In the genomic region with DNA sequence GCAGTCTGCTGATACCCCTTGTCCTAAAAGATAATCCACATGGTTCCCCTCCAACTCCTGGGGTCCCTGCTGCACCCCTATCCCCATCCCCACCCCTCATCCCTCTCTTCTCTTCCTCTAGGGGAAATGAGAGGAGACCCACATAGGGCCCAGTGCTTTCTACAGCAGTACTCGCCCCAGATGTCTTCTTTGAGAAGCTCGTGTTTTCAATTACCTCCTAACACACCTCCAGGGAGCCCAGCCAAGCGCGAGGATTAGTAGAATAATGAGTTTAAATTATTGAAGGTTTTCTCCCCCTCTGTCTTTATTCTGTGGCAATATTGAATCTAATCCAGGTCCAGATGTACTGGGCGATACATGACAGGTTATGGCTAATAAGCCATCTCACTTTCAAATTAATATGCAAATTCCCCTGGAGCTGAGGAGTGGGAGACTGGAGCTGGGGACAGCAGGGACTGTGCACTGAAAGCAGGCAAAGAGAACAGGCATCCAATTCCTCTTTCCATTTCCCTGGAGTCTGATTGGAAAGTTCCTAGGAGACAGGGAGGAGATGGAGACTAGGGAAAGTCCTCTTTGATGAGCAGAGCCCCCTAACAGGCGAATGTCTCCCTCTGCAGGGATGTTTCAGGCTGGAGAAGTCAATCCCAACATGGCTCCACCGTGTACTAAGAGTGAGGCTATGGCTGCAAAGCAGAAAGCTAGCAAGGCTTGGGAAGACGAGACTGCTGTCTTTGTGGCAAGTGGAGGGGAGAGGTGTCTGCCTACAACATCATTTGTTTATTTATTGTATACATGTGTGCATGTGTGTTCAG, we compare ENCODE assay signal across 14 mouse cellular contexts.
A peak's percentile ranks its signal among the peaks of the same experiment; 100 is the strongest.
DNase-seq lines count a peak whose midpoint lies in the region; ATAC-seq and TF ChIP-seq lines count a peak whose summit lies in the region.
"Had no signal": no experiment of that assay in that cellular context is flagged by ENCODE, and none has a peak within 500 bp of the region (broad histone marks: within the 10 kb centered on the region; RNA-seq: fewer than 3 reads in every experiment).

No protein-coding gene starts in this region.

- TF ChIP-seq CTCF in heart, postnatal 0 days (IDR thresholded peaks at IDR 0.05; ENCODE audit: low read depth), result peak; percentile 33; the same call in 1 of the 2 replicates
- TF ChIP-seq CTCF in brain, embryonic 14.5 days (IDR thresholded peaks at IDR 0.05; ENCODE audit: borderline replicate concordance, extremely low read depth, insufficient read depth, insufficient read length), result 0 out of 2 replicates have a peak, but pooled peaks have one; percentile 3

- no peak for DNase-seq in heart, postnatal 0 days (ENCODE audit: low spot score)
- DNase-seq in heart, adult 9 months (ENCODE audit: low spot score in 2 of 2), result no peak
- peak; percentile 79 for DNase-seq in brain, embryonic 14.5 days (ENCODE audit: low read depth)
- DNase-seq in midbrain, embryonic 14.5 days, result peak; percentile 74
- DNase-seq in gastrocnemius, adult 18-20 months (ENCODE audit: low spot score), result no peak
- DNase-seq in kidney, postnatal 10 days, result no peak
- DNase-seq in right cerebral cortex, postnatal 10 days (ENCODE audit: low spot score in 2 of 2), result no peak
- DNase-seq: adrenal gland, postnatal 25 days; gastrocnemius, postnatal 14 days; liver; lung, postnatal 10 days; thymus, adult 18-20 months had no signal

- no peak overlapping the region for H3K9ac ChIP-seq in heart, postnatal 0 days (replicated peaks; ENCODE audit: low read depth, low read length)
- no peak overlapping the region for H3K9ac ChIP-seq in forebrain, embryonic 16.5 days (replicated peaks; ENCODE audit: low read depth, low read length)
- H3K9ac ChIP-seq in midbrain, embryonic 14.5 days (replicated peaks; ENCODE audit: low read length), result no peak overlapping the region
- H3K9ac ChIP-seq: heart, embryonic 13.5 days had no signal

- ATAC-seq in heart, postnatal 0 days (ENCODE audit: insufficient read depth, low read depth), result no peak
- peak; percentile 43 for ATAC-seq in forebrain, embryonic 16.5 days
- ATAC-seq in midbrain, embryonic 14.5 days (ENCODE audit: low FRiP score, low TSS enrichment), result peak; percentile 82

- no peak overlapping the region for H3K27ac ChIP-seq in heart, postnatal 0 days (ENCODE audit: low read depth)
- no peak overlapping the region for H3K27ac ChIP-seq in forebrain, embryonic 16.5 days (ENCODE audit: low read length)
- H3K27ac ChIP-seq in midbrain, embryonic 14.5 days (replicated peaks; ENCODE audit: low read depth, low read length), result 0 out of 2 replicates have a peak overlapping the region, but pooled peaks have one; percentile 26
- H3K27ac ChIP-seq: heart, embryonic 13.5 days had no signal

- 0 out of 2 replicates have a peak, but pooled peaks cover 3% of the 10 kb centered on the region for H3K27me3 ChIP-seq in heart, postnatal 0 days (ENCODE audit: control insufficient read depth, insufficient read depth, low read length)
- H3K27me3 ChIP-seq in forebrain, embryonic 16.5 days (replicated peaks; ENCODE audit: control insufficient read depth, insufficient read depth, low read length), result no peaks in the 10 kb centered on the region
- H3K27me3 ChIP-seq in midbrain, embryonic 14.5 days (ENCODE audit: control insufficient read depth, insufficient read depth, low read length), result no peaks in the 10 kb centered on the region

- no peak overlapping the region for H3K4me2 ChIP-seq in heart, postnatal 0 days (ENCODE audit: low read depth, low read length)
- H3K4me2 ChIP-seq in forebrain, embryonic 16.5 days (ENCODE audit: low read length), result no peak overlapping the region
- H3K4me2 ChIP-seq in midbrain, embryonic 14.5 days (ENCODE audit: low read length), result no peak overlapping the region
- H3K4me2 ChIP-seq: heart, embryonic 13.5 days had no signal

- no peak for TF ChIP-seq POLR2A in brain, embryonic 14.5 days (IDR thresholded peaks at IDR 0.05; ENCODE audit: borderline replicate concordance, extremely low read depth, insufficient read depth, insufficient read length, poor library complexity, severe bottlenecking)

- no peaks in the 10 kb centered on the region for H3K36me3 ChIP-seq in heart, postnatal 0 days (replicated peaks; ENCODE audit: control insufficient read depth, insufficient read depth, low read length)
- H3K36me3 ChIP-seq in forebrain, embryonic 16.5 days (ENCODE audit: control insufficient read depth, insufficient read depth), result no peaks in the 10 kb centered on the region
- H3K36me3 ChIP-seq in midbrain, embryonic 14.5 days (ENCODE audit: control insufficient read depth, insufficient read depth, low read length), result no peaks in the 10 kb centered on the region
- H3K36me3 ChIP-seq: heart, embryonic 13.5 days had no signal

- no peak for TF ChIP-seq EP300 in heart, postnatal 0 days (IDR thresholded peaks at IDR 0.05; ENCODE audit: low read depth)

- H3K9me3 ChIP-seq in heart, postnatal 0 days (replicated peaks; ENCODE audit: control insufficient read depth, low read length), result no peaks in the 10 kb centered on the region
- no peaks in the 10 kb centered on the region for H3K9me3 ChIP-seq in forebrain, embryonic 16.5 days (ENCODE audit: control insufficient read depth, low read length)
- no peaks in the 10 kb centered on the region for H3K9me3 ChIP-seq in midbrain, embryonic 14.5 days (ENCODE audit: control insufficient read depth, low read length)
- H3K9me3 ChIP-seq: heart, embryonic 13.5 days had no signal

- no peaks in the 10 kb centered on the region for H3K4me1 ChIP-seq in heart, postnatal 0 days (ENCODE audit: control insufficient read depth, insufficient read depth)
- H3K4me1 ChIP-seq in forebrain, embryonic 16.5 days (replicated peaks; ENCODE audit: control insufficient read depth, insufficient read depth, low read length), result peaks cover 19% of the 10 kb centered on the region
- peaks cover 25% of the 10 kb centered on the region for H3K4me1 ChIP-seq in midbrain, embryonic 14.5 days (ENCODE audit: control insufficient read depth, insufficient read depth, low read length)
- H3K4me1 ChIP-seq: heart, embryonic 13.5 days had no signal

- H3K4me3 ChIP-seq in heart, postnatal 0 days (ENCODE audit: low read depth, low read length), result no peak overlapping the region
- H3K4me3 ChIP-seq in forebrain, embryonic 16.5 days (replicated peaks; ENCODE audit: low read length), result no peak overlapping the region
- H3K4me3 ChIP-seq in midbrain, embryonic 14.5 days (replicated peaks; ENCODE audit: low read depth, low read length), result no peak overlapping the region
- H3K4me3 ChIP-seq: heart, embryonic 13.5 days had no signal

- WGBS in heart, postnatal 0 days, result 51% methylated on average over 8 of the region's 8 CpGs
- 19% methylated on average over 8 of the region's 8 CpGs for WGBS in forebrain, embryonic 16.5 days
- 20% methylated on average over 8 of the region's 8 CpGs for WGBS in midbrain, embryonic 14.5 days

Comparison
In these comparisons a context has a peak if more than half of its experiments do, and no peak if none do; other contexts are left out.
1. DNase-seq: peak in brain, embryonic 14.5 days (single experiment) and midbrain, embryonic 14.5 days (single experiment); none in heart, postnatal 0 days (single experiment), heart, adult 9 months (0 of 2), gastrocnemius, adult 18-20 months (single experiment), kidney, postnatal 10 days (single experiment) and right cerebral cortex, postnatal 10 days (0 of 2).